In genomic region chr17:17402222-17403004, GRCm38 (mm10) we compare ENCODE assay signal across 7 mouse cellular contexts. TPM values are rescaled to one million over a fixed set of nuclear protein-coding genes. Genes with fewer than 3 reads are reported as not detected.
DNase-seq lines count a peak whose midpoint lies in the region; ATAC-seq and TF ChIP-seq lines count a peak whose summit lies in the region.

Gene Lix1, plus strand, starts transcription at chr17:17402672.

- no peaks in the 10 kb centered on the region for H3K79me2 ChIP-seq in macrophage (ENCODE audit: inconsistent target)

- no peaks in the 10 kb centered on the region for H3K9me3 ChIP-seq in E14TG2a.4 (ENCODE audit: low read length)
- no peaks in the 10 kb centered on the region for H3K9me3 ChIP-seq in forebrain, embryonic 13.5 days (replicated peaks)
- H3K9me3 ChIP-seq in hindbrain, embryonic 11.5 days (ENCODE audit: control insufficient read depth, low read length) = no peaks in the 10 kb centered on the region

- DNase-seq in ZHBTc4 (ENCODE audit: low read depth, low spot score) = peak; percentile 80
- DNase-seq in hindbrain, embryonic 11.5 days (ENCODE audit: low spot score) = peak; percentile 79
- DNase-seq in layer of hippocampus, postnatal 14 days (ENCODE audit: low spot score in 2 of 2) = peak; percentile 73 to 89
- DNase-seq in right cerebral cortex, postnatal 25 days = peak; percentile 73

- H3K36me3 ChIP-seq in E14TG2a.4 (ENCODE audit: insufficient read depth, low read length) = no peaks in the 10 kb centered on the region
- H3K36me3 ChIP-seq in forebrain, embryonic 13.5 days (ENCODE audit: poor library complexity, severe bottlenecking) = no peaks in the 10 kb centered on the region
- no peaks in the 10 kb centered on the region for H3K36me3 ChIP-seq in hindbrain, embryonic 11.5 days (ENCODE audit: control insufficient read depth, insufficient read depth, low read length)
- no peaks in the 10 kb centered on the region for H3K36me3 ChIP-seq in macrophage (ENCODE audit: inconsistent target)

- 23% methylated on average over 6 of the region's 6 CpGs for WGBS in forebrain, embryonic 13.5 days
- WGBS in hindbrain, embryonic 11.5 days = 34% methylated on average over 6 of the region's 6 CpGs
- WGBS in macrophage (ENCODE audit: missing documents) = 33% methylated on average over 6 of the region's 6 CpGs

- H3K27ac ChIP-seq in forebrain, embryonic 13.5 days = peak within 1 kb of the TSS; percentile 83
- peak within 1 kb of the TSS; percentile 49; the same call in 1 of the 2 replicates for H3K27ac ChIP-seq in hindbrain, embryonic 11.5 days (ENCODE audit: low read depth, low read length)
- H3K27ac ChIP-seq in macrophage = peak within 1 kb of the TSS; percentile 38

- peaks cover 46% of the 10 kb centered on the region for H3K4me1 ChIP-seq in E14TG2a.4 (replicated peaks; ENCODE audit: low read depth, low read length)
- peaks cover 34% of the 10 kb centered on the region for H3K4me1 ChIP-seq in forebrain, embryonic 13.5 days
- H3K4me1 ChIP-seq in hindbrain, embryonic 11.5 days (replicated peaks; ENCODE audit: control insufficient read depth, insufficient read depth, low read length) = no peaks in the 10 kb centered on the region

- H3K4me3 ChIP-seq in E14TG2a.4 (replicated peaks; ENCODE audit: low read length) (0 out of 2 replicates have a peak within 1 kb of the TSS, but pooled peaks have one; percentile 14), macrophage (ENCODE audit: inconsistent target) (no peak within 1 kb of the TSS)
- H3K4me3 ChIP-seq in forebrain, embryonic 13.5 days = peak within 1 kb of the TSS; percentile 40
- H3K4me3 ChIP-seq in hindbrain, embryonic 11.5 days (ENCODE audit: low read depth, low read length) = peak within 1 kb of the TSS; percentile 9

- TF ChIP-seq CTCF in E14TG2a.4 (conservative IDR thresholded peaks at IDR 0.05; ENCODE audit: low read length) = peak; percentile 54

- ATAC-seq in forebrain, embryonic 13.5 days = peak; percentile 99
- peak; percentile 97 for ATAC-seq in hindbrain, embryonic 11.5 days (ENCODE audit: low FRiP score)

- peak within 1 kb of the TSS; percentile 60 for H3K4me2 ChIP-seq in forebrain, embryonic 13.5 days
- no peak within 1 kb of the TSS; the same call in 1 of the 2 replicates for H3K4me2 ChIP-seq in hindbrain, embryonic 11.5 days (replicated peaks; ENCODE audit: low read depth, low read length)

- no peaks in the 10 kb centered on the region for H3K27me3 ChIP-seq in E14TG2a.4 (ENCODE audit: insufficient read depth, low read length)
- no peaks in the 10 kb centered on the region for H3K27me3 ChIP-seq in forebrain, embryonic 13.5 days
- no peaks in the 10 kb centered on the region for H3K27me3 ChIP-seq in hindbrain, embryonic 11.5 days (ENCODE audit: control insufficient read depth, insufficient read depth, low read length)

- peak within 1 kb of the TSS; percentile 51 for H3K9ac ChIP-seq in forebrain, embryonic 13.5 days
- H3K9ac ChIP-seq in hindbrain, embryonic 11.5 days (ENCODE audit: low read depth, low read length) = 0 out of 2 replicates have a peak within 1 kb of the TSS, but pooled peaks have one; percentile 36

RNA-seq across cellular contexts. Expression of gene Lix1, which starts in this region (rescaled TPM):
- 57.7 and 59.1 TPM in 2 replicates for polyA plus RNA-seq in forebrain, embryonic 13.5 days (2015; fragmentation: Nextera tagmentation; extraction: Ambion mirVana)
- 21.1 and 26.9 TPM in 2 replicates for polyA plus RNA-seq in hindbrain, embryonic 11.5 days (2014; fragmentation: Nextera tagmentation; extraction: Ambion mirVana)
- 10 to 100 TPM; 75.6 to 77.4 TPM for total RNA-seq in layer of hippocampus, postnatal 14 days (2021)
- under 1 TPM in 9 of 26 experiments, not detected in 17; 0.26 to 0.76 (median 0.32) TPM for total RNA-seq in macrophage (2018; cell fraction: chromatin; rRNA removed)
- 1 to 10 TPM in 13 of 26 experiments, under 1 TPM in 13; 0.28 to 1.7 (median 1.0) TPM for total RNA-seq in macrophage (2018; cell fraction: cytosol; rRNA removed)
- under 1 TPM in 18 of 26 experiments, not detected in 8; 0.16 to 0.83 (median 0.33) TPM for total RNA-seq in macrophage (2018; cell fraction: nucleus; rRNA removed)
- 0.49 to 0.96 TPM (median 0.74 TPM) in 3 replicates for polyA plus RNA-seq in macrophage (2018)

Comparison
In these comparisons a context has a peak if more than half of its experiments do, and no peak if none do; other contexts are left out.
1. RNA of gene Lix1 (polyA plus RNA-seq): 57.7 to 59.1 TPM in forebrain, embryonic 13.5 days and 21.1 to 26.9 TPM in hindbrain, embryonic 11.5 days; 0.49 to 0.96 TPM in macrophage; every median in the first group is over 10 times any median in the second.
2. Peak in every context shown above with its lines, with median percentiles within 50 percentile points of each other: DNase-seq and H3K27ac ChIP-seq.